Mouse (Mus musculus) C2C12 (cell line): Measurements from ENCODE around the gene Cluh.

Source experiments
- CTCF ChIP-seq: IDR thresholded peaks from one replicate; pipeline ENCODE4 v1.5.1; 2011; ENCODE audit not compliant: control insufficient read depth, insufficient read depth, insufficient read length
- USF1 ChIP-seq: IDR thresholded peaks from one replicate; pipeline ENCODE4 v1.6.1; 2011; ENCODE audit warnings: low read depth, mild to moderate bottlenecking, control low read depth, moderate library complexity

DNA sequence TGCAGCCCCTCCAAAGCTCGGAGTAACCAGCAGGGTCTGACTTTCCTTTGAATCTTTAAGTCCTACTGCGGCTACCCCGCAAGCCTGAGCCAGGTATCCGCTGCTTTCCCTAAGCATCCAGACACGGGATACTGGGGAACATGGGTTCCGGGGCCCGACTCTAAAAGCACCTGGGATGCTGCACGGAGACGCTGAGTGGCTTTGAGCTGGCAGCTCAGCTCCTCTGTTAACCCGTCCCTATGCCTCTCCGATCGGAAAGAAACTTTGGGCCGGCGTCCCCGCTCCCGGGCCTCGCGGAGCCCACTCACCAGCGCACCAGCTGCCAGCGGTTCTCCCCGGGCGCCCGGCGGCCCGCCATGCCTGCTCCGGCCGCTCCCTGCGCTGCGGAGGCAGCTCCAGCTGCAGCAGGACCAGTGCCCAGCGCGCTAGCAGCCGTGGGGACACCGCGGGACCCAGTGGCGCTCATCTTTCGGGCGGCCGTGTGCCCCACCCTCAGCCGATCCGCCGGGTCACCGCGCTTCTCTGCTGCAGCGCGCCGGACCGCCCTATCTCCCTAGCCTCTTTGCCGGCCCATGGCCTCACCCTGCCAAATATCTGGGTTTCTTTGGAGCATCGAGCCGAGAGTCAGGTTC is 38.6 kb upstream of the Cluh start, which contains the start of gene Rap1gap2:
- TF ChIP-seq CTCF (no peak), USF1 (no peak)
